Mouse (Mus musculus): ENCODE results near the gene Bcl7a.
A peak's percentile ranks its signal among the peaks of the same experiment; 100 is the strongest.

- TF ChIP-seq CTCF (IDR thresholded peaks at IDR 0.05): peak; percentile 42
- TF ChIP-seq EP300 (IDR thresholded peaks at IDR 0.05): peak; percentile 3; the same call in 1 of the 2 replicates
Observed at GRCm38 (mm10) chr5:123394303-123394956, 50.8 kb downstream of the Bcl7a start, which contains the start of gene Mlxip.

Measured in lung, postnatal 0 days (tissue).